Mouse (Mus musculus) midbrain, embryonic 13.5 days (tissue): ENCODE results near the gene Tbc1d2. TPM values are rescaled to one million over a fixed set of nuclear protein-coding genes. Genes with fewer than 3 reads are reported as not detected.

Experiments used
- ATAC-seq: fragments of 200-750 bp; cut with Nextera tagmentation; 2 replicates; pipeline ENCODE4 v1.8.0; 2017; ENCODE audit warnings: mild to moderate bottlenecking, moderate TSS enrichment, moderate library complexity
- H3K27ac ChIP-seq: fragments of 300-500 bp; sonication (generic); 2 replicates; pipeline ENCODE4 v1.5.1; 2015; ENCODE audit warnings: inconsistent platforms, mild to moderate bottlenecking, moderate library complexity
- H3K27me3 ChIP-seq: fragments of 300-500 bp; sonication (generic); 2 replicates; pipeline ENCODE4 v1.6.1; 2015; ENCODE audit warnings: mild to moderate bottlenecking, inconsistent platforms
- H3K36me3 ChIP-seq: fragments of 300-500 bp; sonication (generic); 2 replicates; pipeline ENCODE4 v1.6.1; 2015; ENCODE audit warnings: mild to moderate bottlenecking, inconsistent platforms
- H3K4me1 ChIP-seq: fragments of 300-500 bp; sonication (generic); replicated peaks from 2 replicates; pipeline ENCODE4 v1.6.1; 2015; ENCODE audit warnings: inconsistent platforms
- H3K4me2 ChIP-seq: fragments of 300-500 bp; sonication (generic); replicated peaks from 2 replicates; pipeline ENCODE4 v1.6.1; 2015; ENCODE audit warnings: moderate library complexity, mild to moderate bottlenecking, inconsistent platforms
- H3K4me3 ChIP-seq: fragments of 300-500 bp; sonication (generic); replicated peaks from 2 replicates; pipeline ENCODE4 v1.5.1; 2015; ENCODE audit warnings: mild to moderate bottlenecking, inconsistent platforms
- H3K9ac ChIP-seq: fragments of 300-500 bp; sonication (generic); replicated peaks from 2 replicates; pipeline ENCODE4 v1.6.1; 2015; ENCODE audit warnings: mild to moderate bottlenecking, inconsistent platforms
- H3K9me3 ChIP-seq: fragments of 300-500 bp; sonication (generic); 2 replicates; pipeline ENCODE4 v1.6.1; 2016; ENCODE audit warnings: mild to moderate bottlenecking, inconsistent platforms
- WGBS: fragments of 180-500 bp; shearing (Covaris S2); methylation state at CpG from one replicate; pipeline ENCODE4 v1.1.7; 2015; 5-methylcytosine and 5-hydroxymethylcytosine counted together
- polyA plus RNA-seq: library from polyadenylated mRNA; unstranded; fragments of >200 nt; fragmentation: Nextera tagmentation; extraction: Ambion mirVana; gene quantifications from 2 replicates; pipeline ENCODE4 v1.2.1, GENCODE M21; 2015

The Tbc1d2 gene
- polyA plus RNA-seq, 1 experiment from 2014 or later: 0.54 TPM

DNA sequence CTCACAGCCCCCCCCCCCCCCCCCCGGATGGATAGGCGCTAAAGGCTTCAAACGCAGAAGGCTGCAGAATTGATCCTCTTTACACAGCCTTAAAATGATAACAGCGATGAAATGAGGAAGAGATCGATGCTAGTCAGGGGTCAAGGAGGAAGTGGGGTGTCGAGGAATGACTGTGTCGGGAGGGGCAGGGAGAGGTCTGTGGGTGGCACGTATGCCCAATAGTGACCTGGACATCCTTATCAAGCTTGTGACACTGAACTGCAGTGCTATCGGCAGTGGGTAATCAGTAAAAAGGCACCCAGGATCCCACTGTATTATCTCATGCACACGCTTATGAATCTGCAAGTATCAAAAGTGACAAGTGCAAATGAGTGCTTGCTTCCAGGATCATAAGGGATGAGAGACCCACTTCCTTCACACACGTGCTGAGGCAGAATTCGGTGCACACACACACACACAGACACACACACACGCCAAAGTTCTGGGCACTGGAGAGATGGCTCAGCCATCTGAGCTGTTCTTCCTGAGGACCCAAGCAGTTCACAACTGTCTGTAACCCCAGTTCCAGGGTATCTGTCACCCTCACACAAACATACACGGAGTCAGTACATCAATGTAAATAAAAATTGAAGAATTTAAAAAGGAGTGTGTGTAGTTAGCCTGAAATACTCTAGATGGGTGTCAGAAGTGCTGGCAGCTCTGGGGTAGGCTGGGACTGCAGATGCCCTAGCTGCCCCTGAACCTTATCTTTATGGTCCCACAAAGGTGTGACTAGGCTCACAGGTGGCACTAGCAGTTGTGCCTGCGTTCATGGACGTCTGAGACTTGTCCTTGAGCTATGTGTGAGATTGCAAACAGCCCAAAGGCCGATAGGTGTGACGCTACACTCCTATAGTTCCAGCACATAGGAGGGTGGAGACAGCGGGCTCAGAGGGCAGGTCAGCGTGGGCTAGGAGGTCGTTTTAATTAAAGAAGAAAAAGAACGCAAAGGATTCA lies 91.0 kb downstream of the Tbc1d2 start:
- no peak for ATAC-seq
- no peak overlapping the region for H3K9ac ChIP-seq
- H3K9me3 ChIP-seq: no peaks in the 10 kb centered on the region
- H3K36me3 ChIP-seq: no peaks in the 10 kb centered on the region
- no peak overlapping the region for H3K27ac ChIP-seq
- no peaks in the 10 kb centered on the region for H3K27me3 ChIP-seq
- no peak overlapping the region for H3K4me3 ChIP-seq
- H3K4me2 ChIP-seq: no peak overlapping the region
- WGBS: 80% methylated on average over 22 of the region's 22 CpGs
- no peaks in the 10 kb centered on the region for H3K4me1 ChIP-seq

DNA sequence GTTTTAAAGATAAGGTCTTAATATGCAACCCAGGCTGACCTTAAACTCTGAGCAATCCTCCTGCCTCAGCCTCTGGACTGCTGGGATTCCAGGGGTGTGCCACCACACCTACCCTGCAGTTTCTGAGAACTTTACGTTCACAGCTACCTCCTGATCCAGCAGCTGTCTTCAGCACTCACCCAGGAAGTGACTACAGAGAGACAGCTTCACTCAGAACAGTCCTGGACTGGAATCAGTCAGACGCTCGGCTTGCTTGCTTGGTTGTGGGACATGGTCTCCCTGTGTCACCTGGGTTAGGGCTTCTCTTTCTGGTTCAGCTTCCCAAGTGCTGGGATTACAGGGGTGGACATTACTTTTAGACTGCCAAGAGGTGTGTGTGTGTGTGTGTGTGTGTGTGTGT lies 93.1 kb downstream of the Tbc1d2 start:
- no peak overlapping the region for H3K4me2 ChIP-seq
- no peak overlapping the region for H3K9ac ChIP-seq
- H3K27me3 ChIP-seq: no peaks in the 10 kb centered on the region
- H3K36me3 ChIP-seq: no peaks in the 10 kb centered on the region
- H3K4me3 ChIP-seq: no peak overlapping the region
- no peak overlapping the region for H3K27ac ChIP-seq
- ATAC-seq: no peak
- H3K4me1 ChIP-seq: no peaks in the 10 kb centered on the region
- no peaks in the 10 kb centered on the region for H3K9me3 ChIP-seq
- WGBS: 75% methylated on average over 3 of the region's 3 CpGs

DNA sequence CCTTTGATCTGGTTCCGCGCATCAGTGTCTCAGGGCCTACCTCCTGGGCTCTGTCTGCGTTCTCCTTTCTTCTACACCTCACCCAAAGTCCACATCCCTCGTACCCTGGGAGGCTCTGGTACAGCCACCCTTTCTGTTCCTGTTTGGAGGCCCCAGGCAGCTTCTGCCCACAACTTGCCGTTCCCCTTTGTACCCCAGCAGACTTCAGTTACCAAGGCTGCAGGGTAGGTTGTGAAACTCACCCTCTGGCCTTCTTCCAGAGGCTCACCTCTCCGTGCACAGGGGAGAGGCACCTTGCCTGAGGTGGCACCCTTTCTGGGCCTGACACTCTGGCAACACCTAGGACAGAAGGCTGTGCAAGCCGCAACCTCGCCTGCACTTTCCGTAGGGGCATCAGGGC lies 94.2 kb downstream of the Tbc1d2 start:
- Histone ChIP-seq H3K27ac (no peak overlapping the region), H3K4me2 (no peak overlapping the region), H3K4me1 (no peaks in the 10 kb centered on the region), H3K9ac (no peak overlapping the region), H3K27me3 (no peaks in the 10 kb centered on the region), H3K4me3 (no peak overlapping the region), H3K9me3 (no peaks in the 10 kb centered on the region), H3K36me3 (no peaks in the 10 kb centered on the region)
- ATAC-seq: no peak
- 86% methylated on average over 9 of the region's 9 CpGs for WGBS

Other genes starting within 250 kb of the Tbc1d2 start
- 0.17 and 0.26 TPM in 2 replicates for gene Hemgn, start 236.7 kb downstream of the Tbc1d2 start, polyA plus RNA-seq
- gene Anp32b, start 199.3 kb downstream of the Tbc1d2 start, polyA plus RNA-seq: 126 and 136 TPM in 2 replicates
- gene Nans, start 161.0 kb downstream of the Tbc1d2 start, polyA plus RNA-seq: 63.2 and 63.9 TPM in 2 replicates
- 0.40 and 0.57 TPM in 2 replicates for gene Trim14, start 114.1 kb downstream of the Tbc1d2 start, polyA plus RNA-seq
- 2.5 and 3.9 TPM in 2 replicates for gene Coro2a, start 48.0 kb downstream of the Tbc1d2 start, polyA plus RNA-seq